Mouse (Mus musculus): ENCODE data around the gene Tbc1d2b. TPM values are rescaled to one million over a fixed set of nuclear protein-coding genes. Genes with fewer than 3 reads are reported as not detected.

Gene Tbc1d2b
- polyA plus RNA-seq, 1 experiment, result 14.9 TPM

GRCm38 (mm10) chr9:90272346-90272745 is 1.7 kb upstream of the Tbc1d2b start:
- DNase-seq, result no peak
- Histone ChIP-seq H3K4me1 (ENCODE audit: control insufficient read depth, insufficient read depth, low read length) (0 out of 2 replicates have a peak, but pooled peaks cover 3% of the 10 kb centered on the region), H3K27me3 (ENCODE audit: control insufficient read depth, insufficient read depth, low read length) (no peaks in the 10 kb centered on the region), H3K4me3 (replicated peaks; ENCODE audit: insufficient read depth, low read depth, low read length) (no peak overlapping the region), H3K27ac (ENCODE audit: insufficient read depth, low read length) (no peak overlapping the region)
- TF ChIP-seq POLR2A (IDR thresholded peaks at IDR 0.05; ENCODE audit: borderline replicate concordance, insufficient read depth, low read length) (no peak), CTCF (IDR thresholded peaks at IDR 0.05; ENCODE audit: borderline replicate concordance, insufficient read depth, low read depth, low read length) (no peak)
- WGBS, result 83% methylated on average over 12 of the region's 12 CpGs

GRCm38 (mm10) chr9:90271541-90272090 is 1.0 kb upstream of the Tbc1d2b start:
- DNase-seq, result no peak
- Histone ChIP-seq H3K27me3 (ENCODE audit: control insufficient read depth, insufficient read depth, low read length) (no peaks in the 10 kb centered on the region), H3K27ac (ENCODE audit: insufficient read depth, low read length) (no peak overlapping the region), H3K4me1 (ENCODE audit: control insufficient read depth, insufficient read depth, low read length) (0 out of 2 replicates have a peak, but pooled peaks cover 3% of the 10 kb centered on the region), H3K4me3 (replicated peaks; ENCODE audit: insufficient read depth, low read depth, low read length) (no peak overlapping the region)
- TF ChIP-seq CTCF (IDR thresholded peaks at IDR 0.05; ENCODE audit: borderline replicate concordance, insufficient read depth, low read depth, low read length), result no peak
- TF ChIP-seq POLR2A (IDR thresholded peaks at IDR 0.05; ENCODE audit: borderline replicate concordance, insufficient read depth, low read length), result no peak
- WGBS, result 58% methylated on average over 5 of the region's 5 CpGs

DNA sequence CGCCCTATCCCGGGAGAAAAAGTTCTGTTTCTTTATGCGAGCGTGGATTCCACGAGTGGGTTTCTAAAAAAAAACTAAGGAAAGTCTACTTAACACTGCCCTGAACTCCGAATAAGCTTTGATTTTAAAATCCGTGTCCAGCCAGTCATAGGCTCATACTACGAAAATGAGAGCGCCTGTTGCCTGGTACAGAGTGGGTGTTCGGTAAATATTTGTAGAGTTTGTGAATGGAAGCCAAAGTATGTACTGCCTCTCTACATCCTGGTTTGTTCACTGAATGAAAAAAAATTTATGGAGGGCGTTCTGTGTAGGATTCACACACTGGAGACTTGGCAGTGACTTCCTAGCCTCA is 316 bp upstream of the Tbc1d2b start:
- Histone ChIP-seq H3K4me3 (replicated peaks; ENCODE audit: insufficient read depth, low read depth, low read length) (peak overlapping the region; percentile 99), H3K27ac (ENCODE audit: insufficient read depth, low read length) (no peak overlapping the region), H3K27me3 (ENCODE audit: control insufficient read depth, insufficient read depth, low read length) (no peaks in the 10 kb centered on the region), H3K4me1 (ENCODE audit: control insufficient read depth, insufficient read depth, low read length) (0 out of 2 replicates have a peak, but pooled peaks cover 3% of the 10 kb centered on the region)
- TF ChIP-seq CTCF (IDR thresholded peaks at IDR 0.05; ENCODE audit: borderline replicate concordance, insufficient read depth, low read depth, low read length), result no peak
- no peak for TF ChIP-seq POLR2A (IDR thresholded peaks at IDR 0.05; ENCODE audit: borderline replicate concordance, insufficient read depth, low read length)
- no peak for DNase-seq
- 4% methylated on average over 11 of the region's 11 CpGs for WGBS

DNA sequence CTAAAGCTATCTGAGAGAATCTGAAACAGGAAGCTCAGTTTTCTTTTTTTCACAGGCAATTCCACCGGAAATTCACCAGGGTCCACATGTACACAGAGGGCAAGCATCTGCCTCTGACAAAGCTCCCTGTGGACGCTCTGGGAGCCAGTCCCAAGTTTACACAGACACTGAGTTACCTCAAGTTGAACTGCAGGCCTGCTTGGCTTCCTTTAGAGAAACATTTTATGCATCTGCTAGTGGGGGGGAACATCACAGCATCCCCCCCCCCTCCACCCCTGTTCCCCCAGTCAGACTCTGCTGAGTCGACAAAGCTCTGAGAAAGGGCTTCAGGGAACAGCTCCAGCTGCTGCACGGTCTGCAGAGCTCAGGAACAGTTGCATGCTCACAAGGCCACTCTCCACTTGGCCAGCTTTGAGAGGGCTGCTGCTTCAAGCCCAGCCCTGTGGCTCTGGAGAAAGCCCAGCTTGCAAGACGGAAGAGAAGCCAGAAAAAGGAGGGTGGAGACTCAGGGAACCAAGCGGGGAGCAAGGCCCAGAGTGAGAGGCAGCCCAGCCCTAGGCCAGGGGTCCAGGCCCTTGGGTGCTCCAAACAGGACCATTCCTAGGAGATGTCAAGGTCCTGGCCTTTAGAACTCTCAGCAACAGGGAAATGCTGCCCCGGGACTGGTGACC is 1.5 kb downstream of the Tbc1d2b start:
- H3K4me3 ChIP-seq (replicated peaks; ENCODE audit: insufficient read depth, low read depth, low read length), result peak overlapping the region; percentile 99

DNA sequence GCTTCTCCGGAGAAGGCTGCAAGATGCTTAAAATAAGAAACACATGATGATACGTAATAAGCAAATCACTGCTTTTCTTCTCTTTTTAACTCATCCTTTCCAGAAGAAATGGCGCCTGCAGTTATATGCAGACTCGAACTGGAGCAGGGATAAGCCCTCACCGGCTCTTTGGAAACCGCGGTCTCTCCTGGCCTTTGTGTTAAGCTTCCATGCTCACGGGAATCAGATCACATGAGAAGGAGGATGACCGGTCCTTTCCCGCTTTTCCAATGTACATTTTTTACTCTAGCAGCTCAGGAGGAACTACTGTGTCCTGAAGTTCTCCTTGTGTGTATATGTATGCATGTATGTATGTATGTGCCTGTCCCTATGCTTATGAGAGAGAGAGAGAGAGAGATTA is 3.7 kb downstream of the Tbc1d2b start:
- no peaks in the 10 kb centered on the region for H3K27me3 ChIP-seq (ENCODE audit: control insufficient read depth, insufficient read depth, low read length)
- 92% methylated on average over 10 of the region's 10 CpGs for WGBS
- peaks cover 3% of the 10 kb centered on the region; the same call in 1 of the 2 replicates for H3K4me1 ChIP-seq (ENCODE audit: control insufficient read depth, insufficient read depth, low read length)
- H3K4me3 ChIP-seq (replicated peaks; ENCODE audit: insufficient read depth, low read depth, low read length), result no peak overlapping the region
- TF ChIP-seq POLR2A (IDR thresholded peaks at IDR 0.05; ENCODE audit: borderline replicate concordance, insufficient read depth, low read length) (no peak), CTCF (IDR thresholded peaks at IDR 0.05; ENCODE audit: borderline replicate concordance, insufficient read depth, low read depth, low read length) (no peak)
- DNase-seq, result no peak
- H3K27ac ChIP-seq (ENCODE audit: insufficient read depth, low read length), result no peak overlapping the region

More for the DNA sequence above, 1.5 kb downstream of the Tbc1d2b start:
- peak; percentile 43 to 55 for DNase-seq
- Histone ChIP-seq H3K27me3 (ENCODE audit: control insufficient read depth, insufficient read depth, low read length) (no peaks in the 10 kb centered on the region), H3K4me1 (ENCODE audit: control insufficient read depth, insufficient read depth, low read length) (peaks cover 3% of the 10 kb centered on the region; the same call in 1 of the 2 replicates), H3K27ac (ENCODE audit: insufficient read depth, low read length) (no peak overlapping the region)
- TF ChIP-seq POLR2A (IDR thresholded peaks at IDR 0.05; ENCODE audit: borderline replicate concordance, insufficient read depth, low read length) (no peak), CTCF (IDR thresholded peaks at IDR 0.05; ENCODE audit: borderline replicate concordance, insufficient read depth, low read depth, low read length) (no peak)
- 13% methylated on average over 7 of the region's 7 CpGs for WGBS

- no peaks in the 10 kb centered on the region for H3K27me3 ChIP-seq (ENCODE audit: control insufficient read depth, insufficient read depth, low read length)
- H3K27ac ChIP-seq (ENCODE audit: insufficient read depth, low read length), result no peak overlapping the region
- H3K4me1 ChIP-seq (ENCODE audit: control insufficient read depth, insufficient read depth, low read length), result peaks cover 3% of the 10 kb centered on the region; the same call in 1 of the 2 replicates
- H3K4me3 ChIP-seq (replicated peaks; ENCODE audit: insufficient read depth, low read depth, low read length), result no peak overlapping the region
- no peak for DNase-seq
- 92% methylated on average over 10 of the region's 10 CpGs for WGBS
- TF ChIP-seq CTCF (IDR thresholded peaks at IDR 0.05; ENCODE audit: borderline replicate concordance, insufficient read depth, low read depth, low read length), result no peak
- no peak for TF ChIP-seq POLR2A (IDR thresholded peaks at IDR 0.05; ENCODE audit: borderline replicate concordance, insufficient read depth, low read length)
Measured at GRCm38 (mm10) chr9:90266059-90266458, 4.5 kb downstream of the Tbc1d2b start.

- WGBS, result 80% methylated on average over 5 of the region's 5 CpGs
- H3K27me3 ChIP-seq (ENCODE audit: control insufficient read depth, insufficient read depth, low read length), result no peaks in the 10 kb centered on the region
- no peak for DNase-seq
- H3K27ac ChIP-seq (ENCODE audit: insufficient read depth, low read length), result no peak overlapping the region
- H3K4me1 ChIP-seq (ENCODE audit: control insufficient read depth, insufficient read depth, low read length), result peaks cover 3% of the 10 kb centered on the region
- H3K4me3 ChIP-seq (replicated peaks; ENCODE audit: insufficient read depth, low read depth, low read length), result no peak overlapping the region
- TF ChIP-seq CTCF (IDR thresholded peaks at IDR 0.05; ENCODE audit: borderline replicate concordance, insufficient read depth, low read depth, low read length), result no peak
- no peak for TF ChIP-seq POLR2A (IDR thresholded peaks at IDR 0.05; ENCODE audit: borderline replicate concordance, insufficient read depth, low read length)
Measured at GRCm38 (mm10) chr9:90265322-90266039, 5.1 kb downstream of the Tbc1d2b start.
